Mouse (Mus musculus) layer of hippocampus, adult 9-11 months (tissue): ENCODE results near the gene Ttll9.

ENCODE experiments used
- DNase-seq: peaks from one replicate; pipeline ENCODE4 v3.0.0; 2022

Gene Ttll9

DNA sequence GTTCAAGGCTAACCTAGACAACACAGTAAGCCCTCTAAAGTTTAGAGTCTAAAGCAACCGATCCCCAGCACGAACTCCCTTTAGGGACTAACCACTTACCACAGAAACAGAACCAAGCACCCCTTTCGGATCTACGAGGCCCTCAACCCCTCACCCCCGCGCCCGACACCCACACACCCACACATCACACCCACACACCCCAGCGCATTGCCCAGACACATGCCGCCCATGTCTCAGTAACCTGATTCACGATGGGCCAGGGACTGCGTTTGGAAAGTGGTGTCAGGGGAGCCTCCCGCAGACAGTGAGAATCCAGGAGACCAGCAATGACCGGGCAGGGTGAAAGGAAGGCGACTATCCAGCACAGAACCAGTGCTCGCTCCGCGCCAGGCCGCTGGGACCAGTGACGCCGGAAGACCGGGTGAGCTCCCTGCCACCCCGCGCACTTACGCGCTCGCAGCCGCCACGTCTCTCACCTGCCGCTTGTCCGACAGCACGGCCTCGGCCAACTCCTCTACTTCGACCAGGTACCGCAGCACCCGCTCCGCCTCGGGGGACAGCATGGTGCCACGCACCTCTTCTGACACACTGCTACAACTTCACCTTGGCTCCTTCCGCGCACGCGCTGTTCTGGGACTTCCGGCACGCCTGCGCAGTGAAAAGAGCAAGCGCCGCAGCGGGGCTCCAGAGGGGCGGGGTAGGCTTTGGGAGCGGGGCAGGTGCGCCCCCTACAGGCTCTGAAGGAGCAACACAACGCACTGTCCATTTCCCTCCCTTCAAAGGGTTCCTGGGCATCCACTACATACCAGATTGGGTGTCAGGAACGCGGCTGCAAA lies 52.7 kb downstream of the Ttll9 start, which contains the start of gene Pdrg1:
Gene Pdrg1, minus strand, starts transcription at position 670 of the 836 bp plus-strand sequence.
- peak; percentile 93 for DNase-seq

DNA sequence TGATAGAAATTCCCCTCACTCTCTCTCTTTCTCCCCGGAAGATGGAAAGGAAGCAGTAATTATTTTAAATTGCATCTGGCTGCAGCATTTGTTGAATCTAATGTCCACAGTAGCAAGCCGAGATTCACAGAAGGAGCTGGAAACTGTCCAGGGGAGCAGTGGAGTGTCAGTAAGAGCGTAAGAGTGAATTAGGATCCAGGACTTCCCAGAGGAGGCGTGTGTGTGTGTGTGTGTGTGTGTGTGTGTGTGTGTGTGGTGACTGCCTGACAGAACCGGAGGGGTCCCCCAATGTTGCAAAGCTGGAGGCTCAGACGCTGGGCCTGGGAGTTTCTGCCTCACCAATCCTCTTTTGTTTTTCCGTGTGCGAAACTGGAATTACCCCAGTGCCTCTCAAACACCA lies 53.5 kb downstream of the Ttll9 start:
- no peak for DNase-seq

DNA sequence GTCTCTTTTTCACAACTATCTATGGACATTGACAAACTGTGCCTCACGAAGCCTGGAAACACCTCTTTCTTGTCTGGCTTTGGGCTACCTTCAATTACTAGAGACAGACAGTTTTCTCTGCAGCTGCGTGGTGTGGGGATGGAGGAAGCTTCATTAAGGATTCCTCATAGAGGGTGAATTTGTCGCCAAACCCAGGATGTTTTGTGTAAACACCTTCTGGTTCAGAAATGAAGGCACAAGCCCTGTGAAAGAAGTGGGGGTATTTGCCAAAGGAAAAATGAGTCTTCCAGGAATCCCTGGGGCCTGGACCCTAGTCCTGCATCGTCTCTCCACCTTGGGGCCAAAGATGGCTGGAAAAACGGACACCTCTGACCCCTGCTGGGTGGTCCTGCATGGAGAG lies 54.5 kb downstream of the Ttll9 start:
- no peak for DNase-seq

DNA sequence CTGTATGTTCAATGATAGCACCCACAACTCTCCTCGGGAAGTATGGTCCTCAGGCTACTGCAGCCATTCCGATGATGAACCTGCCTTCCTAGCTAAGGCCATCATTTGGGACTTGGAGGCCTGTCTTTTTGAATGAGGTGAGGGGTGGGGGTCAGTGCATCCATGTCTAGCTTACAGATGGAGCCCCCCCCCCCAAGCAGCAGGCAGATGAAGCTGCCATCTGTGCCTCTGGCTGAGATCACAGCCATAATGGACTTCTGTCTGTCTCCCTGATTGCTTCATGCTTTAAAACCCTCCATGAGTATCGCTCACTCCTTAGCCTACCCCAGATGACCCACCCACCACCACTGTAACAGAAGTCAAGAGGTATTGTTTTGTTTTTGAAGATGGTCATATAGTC lies 57.1 kb downstream of the Ttll9 start:
- no peak for DNase-seq

DNA sequence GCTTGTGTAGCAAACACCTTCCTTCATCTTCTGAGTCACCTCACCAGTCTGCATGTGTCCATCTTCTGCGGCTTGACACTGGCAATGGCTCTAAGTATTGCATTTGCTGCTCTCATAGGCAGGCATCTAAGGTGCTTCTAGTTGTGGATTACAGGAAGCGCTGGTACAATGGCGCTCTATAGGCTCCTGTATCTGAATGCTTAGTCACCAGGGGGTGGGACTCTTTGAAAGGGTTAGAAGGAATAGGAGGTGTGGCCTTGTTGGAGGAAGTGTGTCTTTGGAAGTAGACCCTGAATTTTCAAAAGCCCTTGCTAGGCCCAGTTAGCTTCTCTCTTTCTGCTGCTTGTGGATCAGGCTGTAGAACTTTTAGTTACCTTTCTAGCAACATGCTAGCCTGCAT lies 58.9 kb downstream of the Ttll9 start:
- no peak for DNase-seq

DNA sequence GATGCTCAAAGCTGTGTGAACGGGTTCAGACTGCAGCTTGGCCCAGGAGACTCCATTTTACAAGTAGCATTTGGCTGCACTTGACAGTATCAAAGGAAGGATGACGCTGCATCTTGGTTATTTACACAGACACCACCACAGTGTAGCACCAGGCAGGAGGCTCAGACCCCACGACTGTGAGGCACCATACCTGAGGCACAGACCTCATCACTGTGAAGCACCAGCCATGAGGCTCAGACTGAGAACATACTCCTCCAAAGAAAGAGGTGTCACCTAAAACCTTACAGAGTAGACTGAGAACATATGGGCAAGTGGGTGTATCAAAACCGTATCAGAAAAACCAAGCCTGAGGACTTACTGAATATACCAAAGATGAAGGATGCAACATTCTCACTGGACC lies 60.6 kb downstream of the Ttll9 start:
- DNase-seq: no peak

DNA sequence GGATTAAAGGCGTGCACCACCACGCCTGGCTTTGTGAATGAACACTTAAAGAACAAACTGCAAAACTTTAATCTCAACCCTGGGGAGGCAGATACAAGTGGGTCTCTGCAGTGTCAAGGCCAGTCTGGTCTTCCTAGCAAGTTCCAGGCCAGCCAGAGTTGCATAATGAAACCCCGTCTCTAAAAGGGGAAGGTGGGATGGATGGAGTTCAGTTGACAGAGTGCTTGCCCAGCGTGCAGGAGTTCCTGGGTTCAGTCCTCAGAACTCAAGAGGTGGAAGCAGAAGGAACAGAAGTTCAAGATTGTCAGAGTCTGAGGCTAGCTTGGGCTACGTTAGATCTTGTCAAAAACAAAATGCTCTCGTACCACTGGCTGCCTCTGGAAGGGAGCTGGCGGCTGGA lies 63.8 kb downstream of the Ttll9 start:
- DNase-seq: no peak

DNA sequence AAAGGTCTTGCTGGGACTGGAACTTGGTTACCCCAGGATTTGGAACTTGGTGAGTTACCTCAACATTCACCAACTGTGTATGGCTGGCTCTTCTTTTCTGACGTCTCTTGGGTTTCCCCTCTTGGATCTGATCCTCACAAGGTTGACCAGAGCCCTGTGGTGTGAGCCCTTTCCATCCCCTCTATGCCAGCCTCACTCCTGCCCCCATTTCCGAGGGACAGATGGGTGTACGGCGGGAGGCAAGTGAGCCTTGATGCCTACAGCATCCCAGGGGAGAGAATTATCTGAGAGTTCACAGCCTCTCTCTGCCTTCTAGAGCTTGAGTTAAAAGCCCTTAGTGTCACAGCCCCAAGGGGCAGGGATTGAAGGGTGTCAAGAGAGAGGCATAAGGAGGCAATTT lies 65.2 kb downstream of the Ttll9 start:
- DNase-seq: no peak

DNA sequence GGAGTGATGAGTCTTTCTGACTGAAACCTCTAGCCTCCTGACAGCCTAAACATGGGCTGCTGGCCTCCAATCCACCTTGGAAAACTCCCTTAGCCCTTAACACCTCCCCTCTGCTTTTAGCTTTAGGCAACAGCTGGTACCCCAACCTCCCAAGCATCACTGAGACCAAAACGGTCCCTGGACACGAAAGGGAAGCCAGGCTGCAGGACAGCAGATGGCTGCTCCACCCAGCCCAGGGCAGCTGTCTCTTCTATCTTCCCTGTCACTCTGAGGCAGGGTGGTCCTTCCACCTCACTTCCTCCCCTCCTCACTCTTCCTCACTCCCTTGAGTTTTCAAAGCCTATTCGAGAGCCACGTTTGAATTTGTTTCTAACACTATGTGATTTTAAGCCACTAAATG lies 68.1 kb downstream of the Ttll9 start:
- DNase-seq: no peak

DNA sequence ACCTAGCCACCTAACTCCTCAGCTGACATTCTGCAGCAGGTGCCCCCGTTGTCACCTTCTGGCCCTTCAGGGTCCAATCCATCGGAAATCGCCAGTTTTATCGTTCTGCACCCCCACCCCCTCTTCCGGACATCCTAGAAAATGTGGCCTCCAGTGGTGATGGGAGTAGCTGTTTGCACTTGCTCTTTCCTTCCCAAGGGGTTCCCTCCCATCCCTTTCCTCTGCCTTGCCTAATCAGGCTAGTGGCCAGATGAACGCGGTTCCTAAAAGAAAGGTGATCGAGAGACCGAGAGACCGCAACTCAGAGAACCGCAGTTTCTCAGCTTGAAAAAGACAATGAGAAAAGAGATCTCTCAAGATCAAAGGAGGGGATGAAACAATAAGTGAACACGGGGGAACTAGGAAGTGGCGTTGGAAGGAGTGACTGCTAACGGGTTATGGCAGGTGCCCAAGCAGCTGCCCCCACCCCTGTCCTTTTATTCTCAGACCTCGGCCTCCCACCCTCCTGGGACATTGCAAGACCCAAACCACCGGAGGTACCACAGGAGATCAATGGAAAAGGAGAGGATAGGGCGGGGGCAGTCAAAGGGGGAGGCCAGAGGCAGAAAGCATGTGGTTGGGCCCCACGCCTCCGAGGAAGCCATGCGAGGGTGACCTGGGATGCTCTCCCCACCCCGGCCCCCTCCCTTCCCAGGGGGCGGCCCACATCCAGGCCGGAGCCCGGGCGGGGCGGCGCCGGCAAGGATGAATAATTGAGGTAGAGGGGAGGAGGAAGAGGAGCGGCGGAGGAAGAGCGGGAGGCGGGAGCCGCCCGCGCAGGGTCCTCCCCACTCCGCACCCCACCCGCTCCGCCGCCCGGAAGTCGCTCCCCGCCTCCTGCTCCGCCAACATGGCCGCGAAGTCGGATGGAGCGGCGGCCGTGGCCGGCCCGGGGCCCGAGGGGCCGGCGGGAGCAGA lies 69.1 kb downstream of the Ttll9 start, which contains the start of gene Xkr7:
Gene Xkr7, plus strand, starts transcription at position 727 of the 957 bp plus-strand sequence.
- no peak for DNase-seq

DNA sequence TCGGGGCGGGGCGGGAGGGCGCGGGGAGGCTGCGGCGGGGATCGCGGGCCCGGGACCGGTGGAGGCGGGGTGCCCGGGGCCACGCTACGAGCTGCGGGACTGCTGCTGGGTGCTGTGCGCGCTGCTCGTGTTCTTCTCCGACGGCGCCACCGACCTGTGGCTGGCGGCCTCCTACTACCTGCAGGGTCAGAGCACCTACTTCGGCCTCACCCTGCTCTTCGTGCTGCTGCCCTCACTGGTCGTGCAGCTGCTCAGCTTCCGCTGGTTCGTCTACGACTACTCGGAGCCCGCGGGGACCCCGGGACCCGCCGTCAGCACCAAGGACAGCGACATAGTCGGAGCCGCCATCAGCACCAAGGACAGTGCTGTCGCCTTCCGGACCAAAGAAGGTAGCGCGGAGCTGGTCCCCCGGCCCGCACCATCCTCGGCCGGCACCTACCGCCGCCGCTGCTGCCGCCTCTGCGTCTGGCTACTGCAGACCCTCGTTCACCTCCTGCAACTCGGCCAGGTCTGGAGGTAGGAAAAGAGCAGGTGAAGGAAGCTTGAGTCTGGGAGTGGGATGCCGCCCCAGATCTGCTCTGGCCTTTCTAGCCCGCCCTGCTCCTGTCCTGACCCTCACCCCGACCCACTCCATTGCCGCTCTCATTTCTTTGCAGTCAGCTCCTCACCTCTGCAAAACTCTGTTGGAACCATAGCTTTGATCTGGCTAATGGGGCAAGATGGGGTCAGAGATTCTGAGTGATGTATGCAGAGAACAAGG lies 70.0 kb downstream of the Ttll9 start:
- DNase-seq: peak; percentile 7

DNA sequence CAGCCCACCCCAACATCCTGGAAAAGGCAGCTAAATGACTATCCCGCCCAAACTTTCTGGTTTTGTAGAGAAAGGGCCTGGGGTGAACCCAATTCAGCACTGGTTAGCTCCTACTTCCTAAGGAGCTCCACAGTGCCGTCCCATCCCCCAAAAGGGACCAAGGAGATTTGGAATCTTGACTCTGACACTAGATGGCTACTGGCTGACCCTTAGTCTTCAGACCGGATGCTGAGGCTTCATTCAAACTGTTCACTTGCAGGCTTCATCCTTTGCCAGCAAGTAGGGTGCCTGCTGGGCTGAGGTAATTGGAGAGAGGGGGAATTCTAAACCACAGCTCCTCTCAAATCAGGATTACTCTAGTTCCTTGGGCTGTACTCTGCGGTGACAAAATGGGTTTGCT lies 70.7 kb downstream of the Ttll9 start:
- DNase-seq: no peak

DNA sequence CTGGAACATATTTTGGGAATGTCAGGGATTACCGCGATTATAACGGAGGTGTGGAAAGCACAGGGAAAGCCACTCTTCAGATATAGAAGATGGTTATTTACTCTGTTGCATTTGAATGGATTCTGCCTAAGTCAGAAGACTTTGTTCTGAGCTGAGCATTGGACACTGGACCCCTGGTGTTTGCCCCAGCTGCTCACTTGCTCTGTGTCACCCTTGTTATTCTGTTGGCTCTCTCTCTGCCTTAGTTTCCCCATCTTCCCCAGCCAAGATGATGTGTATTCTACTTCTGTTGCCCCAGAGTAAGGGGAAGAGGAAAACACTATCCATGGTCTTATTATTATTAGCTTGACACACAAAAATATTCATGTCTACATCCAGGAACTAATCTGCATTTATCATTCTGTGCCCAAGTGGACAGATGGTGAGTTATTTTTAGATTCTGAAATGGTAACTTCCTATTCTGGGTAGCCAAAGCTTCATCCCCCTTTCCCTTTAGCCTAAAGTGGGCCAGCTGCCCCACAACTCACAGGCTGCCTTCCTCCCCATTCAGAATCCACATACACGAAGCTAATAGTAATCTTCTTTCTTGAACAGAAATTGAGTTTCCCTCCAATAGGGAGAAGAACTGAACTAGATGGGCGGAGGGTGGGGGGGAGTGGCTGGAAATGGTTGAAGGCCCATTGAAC lies 71.4 kb downstream of the Ttll9 start:
- DNase-seq: no peak

DNA sequence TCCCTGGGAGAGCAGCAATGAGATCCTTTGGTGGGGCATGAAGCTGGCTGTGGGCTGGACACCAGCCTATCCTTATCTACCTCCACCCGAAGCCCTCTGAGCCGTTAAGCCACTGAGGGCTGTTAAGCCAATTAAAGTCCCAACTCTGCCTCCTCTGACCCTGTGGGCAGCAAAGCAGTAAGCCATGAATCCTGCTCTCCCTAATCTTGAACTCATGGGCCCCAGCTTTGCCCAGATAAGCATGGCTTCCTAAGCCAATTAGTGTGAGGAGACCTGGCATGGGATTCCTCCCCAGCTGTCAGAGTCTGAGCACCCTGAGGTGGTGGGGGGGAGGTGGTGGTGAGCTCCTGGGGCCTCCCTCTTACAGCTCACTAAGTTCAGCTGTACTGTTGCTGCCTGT lies 74.4 kb downstream of the Ttll9 start:
- DNase-seq: no peak

DNA sequence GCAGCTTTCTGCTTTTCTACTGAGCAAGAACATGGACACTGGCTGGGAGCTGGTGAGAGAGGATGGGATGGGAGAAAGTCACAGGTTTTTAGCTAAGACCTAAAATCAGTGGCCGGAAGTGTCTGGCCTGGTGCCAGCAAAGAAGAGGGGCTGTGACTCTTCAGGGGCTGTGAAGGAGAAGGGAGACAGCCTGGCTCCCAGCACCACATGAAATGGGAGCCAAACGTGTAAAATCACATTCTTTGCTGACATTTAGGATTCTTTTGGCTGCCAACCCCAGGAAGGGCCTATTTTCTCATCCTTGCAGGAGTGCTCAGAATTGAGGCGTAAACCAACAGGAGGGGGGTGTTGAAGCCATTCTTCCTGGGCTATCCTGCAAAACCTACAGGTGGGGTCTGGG lies 81.6 kb downstream of the Ttll9 start:
- no peak for DNase-seq

DNA sequence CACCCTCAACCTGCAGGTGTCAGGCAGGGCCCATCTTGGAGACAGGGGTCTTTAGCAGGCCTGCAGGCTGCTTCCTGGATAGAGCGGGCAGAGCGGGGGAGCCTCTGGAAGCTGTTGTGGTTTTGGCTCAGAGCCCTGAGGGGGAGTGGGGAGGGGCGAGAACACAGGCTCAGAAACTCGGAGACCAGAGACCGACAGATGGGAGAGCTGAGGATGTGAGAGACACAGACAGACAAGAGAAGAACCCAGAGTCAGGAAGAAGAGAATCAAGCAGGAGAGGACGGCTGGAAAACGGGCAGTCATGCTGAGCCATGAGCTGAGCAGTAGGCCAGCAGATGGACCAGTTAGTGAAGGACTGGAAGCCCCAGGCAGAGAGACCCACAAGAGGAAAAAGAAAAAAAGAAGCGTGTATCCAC lies 83.6 kb downstream of the Ttll9 start:
- peak; percentile 8 for DNase-seq

DNA sequence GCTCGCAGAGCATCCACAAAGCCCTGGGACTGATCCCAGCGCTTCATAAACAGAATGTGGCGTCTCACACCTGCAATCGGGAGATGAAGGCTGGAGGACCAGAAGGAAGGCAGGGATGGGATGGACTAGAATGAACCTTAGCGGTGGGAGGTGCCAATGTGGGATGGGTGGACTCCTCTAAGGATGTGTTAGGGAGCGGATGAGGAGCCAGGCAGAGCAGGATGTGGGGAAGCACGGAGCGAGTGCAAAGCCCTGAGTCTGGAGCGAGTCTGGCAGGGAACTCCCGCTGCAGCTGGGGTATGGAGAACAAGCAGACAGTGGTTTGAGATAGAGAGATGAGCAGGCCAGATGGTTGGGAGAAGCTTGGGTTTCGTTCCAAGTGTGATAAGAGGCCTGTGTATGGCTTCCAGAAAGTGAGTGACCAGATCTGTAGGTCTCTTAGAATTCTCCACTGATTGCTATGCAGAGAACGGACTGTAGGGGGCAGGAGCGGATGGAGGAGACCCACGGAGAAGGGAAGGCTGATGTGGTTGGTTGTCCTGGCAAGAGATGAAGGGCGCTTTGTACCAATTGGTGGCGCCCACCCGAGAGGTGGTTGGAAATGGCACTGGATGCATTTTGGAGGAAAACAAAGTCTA lies 85.7 kb downstream of the Ttll9 start:
- DNase-seq: peak; percentile 20

DNA sequence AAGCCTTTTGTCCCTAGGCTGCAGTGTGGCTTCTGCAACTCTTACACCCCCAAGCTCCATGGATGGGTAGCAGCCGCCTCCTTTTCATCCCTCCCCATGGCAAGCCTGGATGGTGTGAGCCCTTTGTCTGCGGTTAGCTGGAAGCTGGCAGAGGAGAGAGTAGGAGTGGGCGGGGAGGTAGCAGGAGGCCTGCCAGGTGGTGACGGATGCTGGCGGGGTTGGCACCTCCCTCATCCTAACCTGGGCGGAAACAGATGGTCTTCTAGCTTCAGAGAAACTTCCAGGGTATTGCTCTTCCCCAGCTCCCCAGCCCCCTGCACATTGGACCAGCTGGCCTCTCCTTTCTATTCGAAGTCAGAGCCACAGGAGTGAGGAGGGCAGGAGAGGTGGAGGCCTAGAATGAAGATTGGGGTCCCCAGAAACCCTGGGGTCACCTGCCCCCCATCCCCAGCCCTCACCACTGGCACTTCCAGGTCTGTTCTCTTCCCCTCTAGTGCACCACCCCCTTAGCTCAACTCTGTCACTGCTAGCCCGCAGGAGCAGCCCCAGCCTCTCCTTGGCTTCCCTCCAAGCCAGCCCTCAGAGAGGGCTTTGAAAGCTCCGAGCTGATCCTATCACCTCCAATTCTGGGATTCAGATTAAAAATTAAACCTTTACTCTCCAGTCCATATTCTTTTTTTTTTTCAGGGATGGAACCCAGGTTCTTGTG lies 87.2 kb downstream of the Ttll9 start:
- DNase-seq: peak; percentile 19

DNA sequence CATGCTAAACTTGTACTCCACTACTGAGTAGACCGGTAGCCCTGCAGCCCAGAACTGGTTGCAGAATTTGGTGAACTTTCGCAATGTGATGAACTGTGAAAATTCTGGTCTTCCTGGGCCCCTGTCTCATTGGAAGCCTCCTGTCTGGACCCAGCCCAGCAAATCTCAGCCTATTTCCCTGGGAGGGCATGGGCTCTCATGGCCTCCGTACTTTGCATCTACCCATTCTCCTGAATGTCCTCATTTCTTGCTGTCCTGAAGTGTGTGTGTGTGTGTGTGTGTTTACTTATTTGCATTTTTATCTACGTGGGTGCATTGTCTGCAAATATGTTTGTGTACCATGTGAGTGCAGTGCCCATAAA lies 87.7 kb downstream of the Ttll9 start:
- no peak for DNase-seq

DNA sequence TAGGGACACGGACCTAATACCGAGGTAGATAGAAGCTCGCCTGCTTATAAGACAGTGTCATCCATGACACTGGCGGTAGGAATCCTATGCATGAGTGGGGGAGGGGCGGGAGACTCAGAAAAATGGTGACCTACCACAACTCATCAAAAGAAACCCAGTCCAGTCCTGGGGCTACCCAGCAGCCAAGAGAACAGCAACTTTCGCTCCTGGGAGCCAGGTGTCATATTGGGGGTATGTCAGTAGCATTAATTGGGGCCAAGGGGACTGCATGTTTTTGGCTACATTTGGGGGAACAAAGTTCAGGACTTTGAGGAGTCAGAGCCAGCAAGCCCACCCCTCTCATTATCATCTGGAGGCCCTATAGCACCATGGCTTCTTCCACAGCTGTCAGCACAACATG lies 88.8 kb downstream of the Ttll9 start:
- DNase-seq: no peak

DNA sequence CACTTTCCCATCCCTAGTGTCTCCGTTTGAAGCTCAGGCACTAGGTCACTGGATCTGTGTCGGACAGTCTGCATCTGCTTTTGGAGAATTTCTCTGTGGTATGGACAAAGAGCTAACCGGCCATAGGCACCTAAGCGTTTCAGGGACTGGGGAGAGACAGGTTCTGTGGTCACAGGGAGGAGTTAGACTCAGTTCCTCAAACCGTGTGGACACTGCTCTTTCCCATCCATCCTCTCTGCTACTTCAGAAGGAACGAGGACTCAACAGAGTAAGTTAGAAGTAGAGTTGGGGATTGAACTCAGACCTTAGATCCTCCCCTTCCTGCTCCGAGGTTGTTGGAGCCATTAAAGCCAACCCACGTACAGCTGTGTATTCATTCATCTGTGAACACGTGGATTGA lies 89.3 kb downstream of the Ttll9 start:
- DNase-seq: no peak
